Mouse (Mus musculus) Patski (cell line): ENCODE results near the gene Brms1l. TPM values are rescaled to one million over a fixed set of nuclear protein-coding genes. Genes with fewer than 3 reads are reported as not detected.

Source experiments
- ATAC-seq: fragments of 100-300 bp; one replicate; pipeline ENCODE4 v1.8.0; 2021
- CTCF ChIA-PET: fragments of 350-600 bp; sonication (Branson Sonifier 250); formaldehyde crosslinking; loops from one replicate; lab custom pipeline; 2022; ENCODE audit warnings: inconsistent platforms; lab: Charles Lee
- POLR2A ChIA-PET: fragments of 350-600 bp; sonication (Branson Sonifier 250); formaldehyde crosslinking; loops from one replicate; lab custom pipeline; 2022; ENCODE audit warnings: antibody characterized with exemption, inconsistent platforms; lab: Charles Lee
- DNase-seq: peaks from one replicate; pipeline ENCODE4 v3.0.0-alpha.2; 2011; ENCODE audit warnings: low read depth, low spot score
- H3K27me3 ChIP-seq: fragments of 371-371 bp; one replicate; pipeline ENCODE4 v1.5.1; 2021
- CTCF ChIP-seq: fragments of 100-300 bp; IDR thresholded peaks from one replicate; pipeline ENCODE4 v1.5.1; 2021
- in situ Hi-C: fragments of 300-500 bp; cut with MboI; formaldehyde crosslinking; loops from 3 replicates; pipeline ENCODE4 v1.11.1; 2018; ENCODE audit warnings: low pct_unique_long_range_greater_than_20kb, mixed read lengths
- polyA plus RNA-seq: library from polyadenylated mRNA; unstranded; gene quantifications from one replicate; pipeline ENCODE4 v1.2.3, GENCODE M21; 2021

Gene Brms1l
- polyA plus RNA-seq, 1 experiment from 2014 or later, result 41.0 TPM

- ChIA-PET POLR2A (no interaction called here), CTCF (no interaction called here)
- in situ Hi-C loops, result no loop called here
- ATAC-seq (no peak), DNase-seq (no peak)
- no peak for TF ChIP-seq CTCF
- no peaks in the 10 kb centered on the region for H3K27me3 ChIP-seq
Observed at GRCm38 (mm10) chr12:55824027-55824426, 12.1 kb upstream of the Brms1l start.

- no peaks in the 10 kb centered on the region for H3K27me3 ChIP-seq
- DNase-seq (no peak), ATAC-seq (no peak)
- in situ Hi-C loops, result no loop called here
- CTCF ChIA-PET, result no interaction called here
- POLR2A ChIA-PET, result no interaction called here
- TF ChIP-seq CTCF, result peak; percentile 40
Observed at GRCm38 (mm10) chr12:55825537-55825936, 10.6 kb upstream of the Brms1l start.

- in situ Hi-C loops, result loop anchor here (5.0 kb wide), 2 partner anchors 49 to 314 kb away; no protein-coding TSS in a partner anchor
- H3K27me3 ChIP-seq, result no peaks in the 10 kb centered on the region
- CTCF ChIA-PET, result interaction anchor here (0.9 to 3.4 kb wide), 11 partner anchors 10 to 337 kb away, joined by 3 to 20 read pairs (median 4); partner anchors contain the start of gene Ralgapa1
- POLR2A ChIA-PET, result no interaction called here
- ATAC-seq (peak; percentile 40), DNase-seq (no peak)
- peak; percentile 93 for TF ChIP-seq CTCF
Observed at GRCm38 (mm10) chr12:55831101-55831500, 5.0 kb upstream of the Brms1l start.

GRCm38 (mm10) chr12:55832961-55833360 is 3.2 kb upstream of the Brms1l start:
- ChIA-PET POLR2A (interaction anchor here (0.7 kb wide), 1 partner anchor 97 kb away, joined by 3 read pairs; no protein-coding TSS in a partner anchor), CTCF (no interaction called here)
- ATAC-seq (no peak), DNase-seq (no peak)
- in situ Hi-C loops, result loop anchor here (5.0 kb wide), 2 partner anchors 51 to 316 kb away; no protein-coding TSS in a partner anchor
- H3K27me3 ChIP-seq, result no peaks in the 10 kb centered on the region
- no peak for TF ChIP-seq CTCF

GRCm38 (mm10) chr12:55833906-55834625 is 2.1 kb upstream of the Brms1l start:
- ATAC-seq (no peak), DNase-seq (no peak)
- in situ Hi-C loops, result loop anchor here (5.0 kb wide), 2 partner anchors 52 to 317 kb away; no protein-coding TSS in a partner anchor
- ChIA-PET POLR2A (no interaction called here), CTCF (no interaction called here)
- TF ChIP-seq CTCF, result no peak
- H3K27me3 ChIP-seq, result no peaks in the 10 kb centered on the region

GRCm38 (mm10) chr12:55834891-55835290 is 1.2 kb upstream of the Brms1l start:
- TF ChIP-seq CTCF, result no peak
- ATAC-seq, result no peak
- no peak for DNase-seq
- no peaks in the 10 kb centered on the region for H3K27me3 ChIP-seq
- CTCF ChIA-PET, result no interaction called here
- in situ Hi-C loops, result loop anchor here (5.0 kb wide), 2 partner anchors 53 to 318 kb away; no protein-coding TSS in a partner anchor
- POLR2A ChIA-PET, result no interaction called here

- ChIA-PET CTCF (interaction anchor here (1.2 to 1.8 kb wide), 3 partner anchors 9 to 31 kb away, joined by 3 to 4 read pairs (median 4); no protein-coding TSS in a partner anchor), POLR2A (no interaction called here)
- DNase-seq (no peak), ATAC-seq (no peak)
- in situ Hi-C loops, result no loop called here
- H3K27me3 ChIP-seq, result no peaks in the 10 kb centered on the region
- no peak for TF ChIP-seq CTCF
Observed at GRCm38 (mm10) chr12:55835857-55836198, 296 bp upstream of the Brms1l start.

- in situ Hi-C loops, result no loop called here
- CTCF ChIA-PET, result interaction anchor here (1.0 kb wide), 1 partner anchor 9 kb away, joined by 4 read pairs; no protein-coding TSS in a partner anchor
- no peaks in the 10 kb centered on the region for H3K27me3 ChIP-seq
- no peak for TF ChIP-seq CTCF
- POLR2A ChIA-PET, result no interaction called here
- ATAC-seq (no peak), DNase-seq (no peak)
Observed at GRCm38 (mm10) chr12:55837495-55837894, 1.4 kb downstream of the Brms1l start.

- CTCF ChIA-PET, result interaction anchor here (1.3 kb wide), 1 partner anchor 9 kb away, joined by 4 read pairs; no protein-coding TSS in a partner anchor
- H3K27me3 ChIP-seq, result no peaks in the 10 kb centered on the region
- peak; percentile 62 for TF ChIP-seq CTCF
- ATAC-seq, result no peak
- no peak for DNase-seq
- in situ Hi-C loops, result no loop called here
- POLR2A ChIA-PET, result no interaction called here
Observed at GRCm38 (mm10) chr12:55846741-55847140, 10.6 kb downstream of the Brms1l start.

GRCm38 (mm10) chr12:55847851-55848250 is 11.7 kb downstream of the Brms1l start:
- ChIA-PET POLR2A (no interaction called here), CTCF (no interaction called here)
- in situ Hi-C loops, result no loop called here
- ATAC-seq, result no peak
- TF ChIP-seq CTCF, result no peak
- H3K27me3 ChIP-seq, result no peaks in the 10 kb centered on the region
- no peak for DNase-seq

- in situ Hi-C loops, result no loop called here
- no peak for ATAC-seq
- no peak for TF ChIP-seq CTCF
- ChIA-PET POLR2A (no interaction called here), CTCF (no interaction called here)
- H3K27me3 ChIP-seq, result no peaks in the 10 kb centered on the region
- DNase-seq, result no peak
Observed at GRCm38 (mm10) chr12:55850650-55851049, 14.5 kb downstream of the Brms1l start.
